Mouse (Mus musculus) liver, postnatal 0 days (tissue): Measurements from ENCODE around the gene Gm4792.

Experiments used
- CTCF ChIP-seq: sonication (generic); IDR thresholded peaks from 2 replicates; pipeline ENCODE4 v1.5.1; 2016; ENCODE audit warnings: antibody characterized with exemption, low read depth
- EP300 ChIP-seq: IDR thresholded peaks from 2 replicates; pipeline ENCODE4 v1.6.1; 2016; ENCODE audit warnings: antibody characterized with exemption, low read depth, mild to moderate bottlenecking

DNA sequence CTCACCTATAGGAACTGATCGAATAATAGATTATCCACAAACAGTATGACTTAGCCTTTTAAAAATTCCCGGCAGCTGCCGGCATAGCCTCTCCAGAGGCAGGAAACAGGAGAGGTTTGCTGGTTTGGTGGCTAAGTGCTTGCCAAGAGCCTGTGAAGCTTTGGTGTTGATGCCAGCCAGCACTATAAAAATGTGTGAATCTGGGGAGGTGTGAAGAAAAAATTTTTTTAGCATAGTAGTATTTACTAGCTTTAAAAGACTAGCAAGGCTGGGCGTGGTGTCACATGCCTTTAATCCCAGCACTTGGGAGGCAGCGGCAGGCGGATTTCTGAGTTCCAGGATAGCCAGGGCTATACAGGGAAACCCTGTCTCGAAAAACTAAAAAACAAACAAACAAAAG lies 45.1 kb upstream of the Gm4792 start:
- TF ChIP-seq CTCF = no peak
- no peak for TF ChIP-seq EP300
